Mouse (Mus musculus) forelimb bud, embryonic 11.5 days (tissue): ENCODE measurements around the gene Klhl30.

Experiments
- DNase-seq: peaks from one replicate; pipeline ENCODE4 v3.0.0-alpha.2; 2012; ENCODE audit warnings: low read depth, low spot score

Gene Klhl30

GRCm38 (mm10) chr1:91350841-91351240 lies at the start of gene Klhl30:
TSS of gene Klhl30 (plus strand) at chr1:91351016.
- no peak for DNase-seq

GRCm38 (mm10) chr1:91301206-91301920 lies 49.5 kb upstream of the Klhl30 start:
- DNase-seq = no peak

- DNase-seq = no peak
Observed at GRCm38 (mm10) chr1:91302021-91302420, 48.8 kb upstream of the Klhl30 start.

GRCm38 (mm10) chr1:91304621-91305020 lies 46.2 kb upstream of the Klhl30 start:
- no peak for DNase-seq

GRCm38 (mm10) chr1:91309366-91310085 lies 41.3 kb upstream of the Klhl30 start:
- no peak for DNase-seq

- DNase-seq = no peak
Observed at GRCm38 (mm10) chr1:91312273-91312672, 38.5 kb upstream of the Klhl30 start.

- peak; percentile 16 for DNase-seq
Observed at GRCm38 (mm10) chr1:91313251-91313650, 37.6 kb upstream of the Klhl30 start.

- no peak for DNase-seq
Observed at GRCm38 (mm10) chr1:91317656-91318055, 33.2 kb upstream of the Klhl30 start.

GRCm38 (mm10) chr1:91321760-91322438 lies 28.9 kb upstream of the Klhl30 start, which contains the start of gene Espnl:
TSS of gene Espnl (plus strand) at chr1:91322075.
- no peak for DNase-seq

- no peak for DNase-seq
Observed at GRCm38 (mm10) chr1:91324646-91325045, 26.2 kb upstream of the Klhl30 start.

GRCm38 (mm10) chr1:91325488-91326042 lies 25.3 kb upstream of the Klhl30 start:
- no peak for DNase-seq

GRCm38 (mm10) chr1:91332102-91332501 lies 18.7 kb upstream of the Klhl30 start:
- no peak for DNase-seq

GRCm38 (mm10) chr1:91333582-91333981 lies 17.2 kb upstream of the Klhl30 start:
- DNase-seq = no peak

- DNase-seq = no peak
Observed at GRCm38 (mm10) chr1:91337355-91337754, 13.5 kb upstream of the Klhl30 start.

- no peak for DNase-seq
Observed at GRCm38 (mm10) chr1:91344001-91344400, 6.8 kb upstream of the Klhl30 start.

GRCm38 (mm10) chr1:91344921-91345685 lies 5.7 kb upstream of the Klhl30 start:
- peak; percentile 13 for DNase-seq

- peak; percentile 66 for DNase-seq
Observed at GRCm38 (mm10) chr1:91346892-91347291, 3.9 kb upstream of the Klhl30 start.

GRCm38 (mm10) chr1:91351249-91351648 lies 433 bp downstream of the Klhl30 start:
- no peak for DNase-seq

- DNase-seq = no peak
Observed at GRCm38 (mm10) chr1:91352277-91352676, 1.5 kb downstream of the Klhl30 start.

GRCm38 (mm10) chr1:91356105-91356504 lies 5.3 kb downstream of the Klhl30 start:
- DNase-seq = no peak

- no peak for DNase-seq
Observed at GRCm38 (mm10) chr1:91362113-91362512, 11.3 kb downstream of the Klhl30 start.
